Mouse (Mus musculus) inflammation-experienced regulatory T-cells, adult 6 months (primary cell): Measurements from ENCODE around the gene Tsks. TPM values are rescaled to one million over a fixed set of nuclear protein-coding genes. Genes with fewer than 3 reads are reported as not detected.

ENCODE experiments used
- ATAC-seq: one replicate; pipeline ENCODE4 v1.8.0; 2017
- polyA plus RNA-seq, 3 experiments: library from polyadenylated mRNA; unstranded; fragments of 100-300 nt; shearing (Covaris generic); gene quantifications; one replicate each; pipeline ENCODE4 v1.2.1; 2017

Gene Tsks
- not detected for polyA plus RNA-seq

GRCm38 (mm10) chr7:44942904-44943303, at the start of gene Tsks:
Tsks (plus strand) TSS chr7:44943204.
- no peak for ATAC-seq

- no peak for ATAC-seq
Observed at GRCm38 (mm10) chr7:44894175-44894574, 48.8 kb upstream of the Tsks start.

GRCm38 (mm10) chr7:44895206-44895592, 47.8 kb upstream of the Tsks start:
- no peak for ATAC-seq

- ATAC-seq = peak; percentile 89
Observed at GRCm38 (mm10) chr7:44895593-44896434, 47.2 kb upstream of the Tsks start, which contains the start of gene Fuz. Fuz (plus strand) TSS chr7:44896079.

GRCm38 (mm10) chr7:44896499-44896898, 46.5 kb upstream of the Tsks start:
- ATAC-seq = no peak

- ATAC-seq = no peak
Observed at GRCm38 (mm10) chr7:44898607-44899006, 44.4 kb upstream of the Tsks start.

- ATAC-seq = no peak
Observed at GRCm38 (mm10) chr7:44900632-44901031, 42.4 kb upstream of the Tsks start.

- ATAC-seq = peak; percentile 76
Observed at GRCm38 (mm10) chr7:44901230-44901722, 41.7 kb upstream of the Tsks start.

- ATAC-seq = no peak
Observed at GRCm38 (mm10) chr7:44905430-44905829, 37.6 kb upstream of the Tsks start.

- ATAC-seq = no peak
Observed at GRCm38 (mm10) chr7:44908706-44909476, 34.1 kb upstream of the Tsks start.

- no peak for ATAC-seq
Observed at GRCm38 (mm10) chr7:44914396-44914795, 28.6 kb upstream of the Tsks start.

GRCm38 (mm10) chr7:44915314-44915713, 27.7 kb upstream of the Tsks start:
- no peak for ATAC-seq

- no peak for ATAC-seq
Observed at GRCm38 (mm10) chr7:44916191-44916590, 26.8 kb upstream of the Tsks start.

- no peak for ATAC-seq
Observed at GRCm38 (mm10) chr7:44916881-44917280, 26.1 kb upstream of the Tsks start.

- ATAC-seq = no peak
Observed at GRCm38 (mm10) chr7:44918219-44918618, 24.8 kb upstream of the Tsks start.

GRCm38 (mm10) chr7:44919127-44919526, 23.9 kb upstream of the Tsks start:
- no peak for ATAC-seq

GRCm38 (mm10) chr7:44922530-44922929, 20.5 kb upstream of the Tsks start:
- ATAC-seq = no peak

- ATAC-seq = no peak
Observed at GRCm38 (mm10) chr7:44925468-44925867, 17.5 kb upstream of the Tsks start.

GRCm38 (mm10) chr7:44928570-44928969, 14.4 kb upstream of the Tsks start:
- no peak for ATAC-seq

GRCm38 (mm10) chr7:44929204-44930151, 13.5 kb upstream of the Tsks start, which contains the start of gene Ap2a1:
Ap2a1 (minus strand) TSS chr7:44929496.
- ATAC-seq = peak; percentile 94

GRCm38 (mm10) chr7:44938680-44939079, 4.3 kb upstream of the Tsks start:
- no peak for ATAC-seq

GRCm38 (mm10) chr7:44949922-44950321, 6.9 kb downstream of the Tsks start:
- no peak for ATAC-seq
